8 mouse cellular contexts compared by ENCODE assay signal in genomic region chr11:116436725-116437331, GRCm38 (mm10). TPM values are rescaled to one million over a fixed set of nuclear protein-coding genes. Genes with fewer than 3 reads are reported as not detected.
DNase-seq lines count a peak whose midpoint lies in the region; ATAC-seq and TF ChIP-seq lines count a peak whose summit lies in the region.

No protein-coding gene starts in this region.

- ATAC-seq in intestine, embryonic 15.5 days: 0 out of 2 replicates have a peak, but pooled peaks have one; percentile 13
- no peak for ATAC-seq in lung, embryonic 14.5 days (ENCODE audit: insufficient read depth)

- H3K27ac ChIP-seq in spleen, adult 2 months (ENCODE audit: insufficient read depth, low read length): peak overlapping the region; percentile 34
- peak overlapping the region; percentile 70 for H3K27ac ChIP-seq in intestine, embryonic 15.5 days
- no peak overlapping the region; the same call in 1 of the 2 replicates for H3K27ac ChIP-seq in lung, embryonic 14.5 days (ENCODE audit: low read depth)

- peaks cover 22% of the 10 kb centered on the region; the same call in 1 of the 2 replicates for H3K4me1 ChIP-seq in spleen, adult 2 months (ENCODE audit: control insufficient read depth, insufficient read depth, insufficient read length)
- peaks cover 30% of the 10 kb centered on the region for H3K4me1 ChIP-seq in intestine, embryonic 15.5 days (replicated peaks)
- peaks cover 7% of the 10 kb centered on the region; the same call in 1 of the 2 replicates for H3K4me1 ChIP-seq in lung, embryonic 14.5 days (ENCODE audit: insufficient read depth)

- peaks cover 10% of the 10 kb centered on the region for H3K36me3 ChIP-seq in spleen, adult 2 months (ENCODE audit: control insufficient read depth, insufficient read depth, low read length)
- peaks cover 23% of the 10 kb centered on the region for H3K36me3 ChIP-seq in intestine, embryonic 15.5 days
- H3K36me3 ChIP-seq in lung, embryonic 14.5 days (ENCODE audit: insufficient read depth): peaks cover 43% of the 10 kb centered on the region

- peak overlapping the region; percentile 71 for H3K4me2 ChIP-seq in intestine, embryonic 15.5 days (replicated peaks)
- peak overlapping the region; percentile 91 for H3K4me2 ChIP-seq in lung, embryonic 14.5 days

- no peak for TF ChIP-seq CTCF in spleen, adult 2 months (IDR thresholded peaks at IDR 0.05; ENCODE audit: extremely low read depth, insufficient read depth, insufficient read length, insufficient replicate concordance)
- TF ChIP-seq CTCF in lung, embryonic 14.5 days (IDR thresholded peaks at IDR 0.05; ENCODE audit: low read depth): no peak

- no peak for TF ChIP-seq POLR2A in spleen, adult 2 months (IDR thresholded peaks at IDR 0.05; ENCODE audit: low read depth, low read length)

- no peaks in the 10 kb centered on the region for H3K27me3 ChIP-seq in spleen, adult 2 months (ENCODE audit: control insufficient read depth, insufficient read depth, low read length)
- no peaks in the 10 kb centered on the region for H3K27me3 ChIP-seq in intestine, embryonic 15.5 days (replicated peaks)
- no peaks in the 10 kb centered on the region for H3K27me3 ChIP-seq in lung, embryonic 14.5 days (ENCODE audit: insufficient read depth, low read length)

- DNase-seq in spleen, adult 2 months (ENCODE audit: low read depth in 1 of 2, low spot score in 2 of 2): peak in 1 of 2 experiments; percentile 18
- DNase-seq in spleen, adult 12 weeks (ENCODE audit: low spot score): no peak
- peak; percentile 55 to 64 for DNase-seq in gastrocnemius, postnatal 36 days
- peak; percentile 24 for DNase-seq in lung, embryonic 14.5 days
- DNase-seq in skeletal muscle tissue, adult 2 months (ENCODE audit: low read depth, low spot score): peak; percentile 90
- DNase-seq in right cerebral cortex, postnatal 14 days: no peak
- DNase-seq in cerebellum, postnatal 4 days (ENCODE audit: low spot score in 2 of 2): no peak

- peak overlapping the region; percentile 36; the same call in 1 of the 2 replicates for H3K9ac ChIP-seq in intestine, embryonic 15.5 days
- H3K9ac ChIP-seq in lung, embryonic 14.5 days: no peak overlapping the region; the same call in 1 of the 2 replicates

- no peaks in the 10 kb centered on the region for H3K9me3 ChIP-seq in intestine, embryonic 15.5 days
- H3K9me3 ChIP-seq in lung, embryonic 14.5 days (ENCODE audit: low read depth, low read length): no peaks in the 10 kb centered on the region

- 19% methylated on average over 4 of the region's 4 CpGs for WGBS in spleen, adult 2 months
- 45% methylated on average over 4 of the region's 4 CpGs for WGBS in intestine, embryonic 15.5 days
- 52% methylated on average over 4 of the region's 4 CpGs for WGBS in lung, embryonic 14.5 days

- no peak overlapping the region for H3K4me3 ChIP-seq in spleen, adult 2 months (ENCODE audit: extremely low read depth, insufficient read depth, insufficient read length)
- peak overlapping the region; percentile 73; the same call in 1 of the 2 replicates for H3K4me3 ChIP-seq in intestine, embryonic 15.5 days (replicated peaks)
- no peak overlapping the region for H3K4me3 ChIP-seq in lung, embryonic 14.5 days (ENCODE audit: low read depth, low read length)

- intact Hi-C loops in gastrocnemius, postnatal 36 days (cut with DNase I): no loop called here

RNA-seq across cellular contexts. Expression of gene Ubald2, which starts 2.9 kb away (rescaled TPM):
- 152 and 245 TPM in 2 replicates for polyA plus RNA-seq in spleen, adult 2 months (2012; rRNA removed)
- total RNA-seq in gastrocnemius, postnatal 36 days (2021): 10 to 100 TPM; 41.8 to 56.5 TPM
- 48.8 and 50.7 TPM in 2 replicates for polyA plus RNA-seq in intestine, embryonic 15.5 days (2015; fragmentation: Nextera tagmentation; extraction: Ambion mirVana)
- 64.9 and 66.7 TPM in 2 replicates for polyA plus RNA-seq in lung, embryonic 14.5 days (2014; fragmentation: Nextera tagmentation; extraction: Ambion mirVana)

RNA-seq across cellular contexts. Expression of gene Rnf157, which starts 24.0 kb away (rescaled TPM):
- polyA plus RNA-seq in spleen, adult 2 months (2012; rRNA removed): 10.7 and 16.2 TPM in 2 replicates
- 10 to 100 TPM; 23.0 to 24.5 TPM for total RNA-seq in gastrocnemius, postnatal 36 days (2021)
- 16.4 and 18.2 TPM in 2 replicates for polyA plus RNA-seq in intestine, embryonic 15.5 days (2015; fragmentation: Nextera tagmentation; extraction: Ambion mirVana)
- 13.9 and 16.8 TPM in 2 replicates for polyA plus RNA-seq in lung, embryonic 14.5 days (2014; fragmentation: Nextera tagmentation; extraction: Ambion mirVana)

RNA-seq across cellular contexts. Expression of gene Qrich2, which starts 29.2 kb away (rescaled TPM):
- polyA plus RNA-seq in spleen, adult 2 months (2012; rRNA removed): 0.07 and 0.14 TPM in 2 replicates
- total RNA-seq in gastrocnemius, postnatal 36 days (2021): under 1 TPM in 1 of 2 experiments, not detected in 1; 0.05 TPM
- 0.30 TPM in 1 of 2 replicates, not detected in the other for polyA plus RNA-seq in intestine, embryonic 15.5 days (2015; fragmentation: Nextera tagmentation; extraction: Ambion mirVana)
- 0.45 TPM in 1 of 2 replicates, not detected in the other for polyA plus RNA-seq in lung, embryonic 14.5 days (2014; fragmentation: Nextera tagmentation; extraction: Ambion mirVana)

RNA-seq across cellular contexts. Expression of gene Prpsap1, which starts 57.2 kb away (rescaled TPM):
- polyA plus RNA-seq in spleen, adult 2 months (2012; rRNA removed): 62.1 and 95.5 TPM in 2 replicates
- 10 to 100 TPM; 12.6 to 14.1 TPM for total RNA-seq in gastrocnemius, postnatal 36 days (2021)
- 210 and 225 TPM in 2 replicates for polyA plus RNA-seq in intestine, embryonic 15.5 days (2015; fragmentation: Nextera tagmentation; extraction: Ambion mirVana)
- 191 and 206 TPM in 2 replicates for polyA plus RNA-seq in lung, embryonic 14.5 days (2014; fragmentation: Nextera tagmentation; extraction: Ambion mirVana)

Comparison
In these comparisons a context has a peak if more than half of its experiments do, and no peak if none do; other contexts are left out.
1. DNase-seq: peak in gastrocnemius, postnatal 36 days (2 of 2), lung, embryonic 14.5 days (single experiment) and skeletal muscle tissue, adult 2 months (single experiment); none in spleen, adult 12 weeks (single experiment), right cerebral cortex, postnatal 14 days (single experiment) and cerebellum, postnatal 4 days (0 of 2).